Mouse (Mus musculus) neural tube, embryonic 13.5 days (tissue): ENCODE data around the gene Zcwpw1. TPM values are rescaled to one million over a fixed set of nuclear protein-coding genes. Genes with fewer than 3 reads are reported as not detected.
A peak's percentile ranks its signal among the peaks of the same experiment; 100 is the strongest.

ENCODE experiments used
- ATAC-seq: fragments of 200-750 bp; cut with Nextera tagmentation; 2 replicates; pipeline ENCODE4 v1.8.0; 2017; ENCODE audit warnings: low read depth, mild to moderate bottlenecking, moderate TSS enrichment, moderate library complexity
- H3K27ac ChIP-seq: fragments of 300-500 bp; sonication (generic); replicated peaks from 2 replicates; pipeline ENCODE4 v1.5.1; 2015; ENCODE audit warnings: moderate library complexity, mild to moderate bottlenecking, inconsistent platforms
- H3K27me3 ChIP-seq: fragments of 300-500 bp; sonication (generic); 2 replicates; pipeline ENCODE4 v1.6.1; 2015; ENCODE audit warnings: mild to moderate bottlenecking, inconsistent platforms
- H3K36me3 ChIP-seq: fragments of 300-500 bp; sonication (generic); 2 replicates; pipeline ENCODE4 v1.6.1; 2015; ENCODE audit warnings: mild to moderate bottlenecking, inconsistent platforms
- H3K4me1 ChIP-seq: fragments of 300-500 bp; sonication (generic); replicated peaks from 2 replicates; pipeline ENCODE4 v1.6.1; 2015; ENCODE audit warnings: inconsistent platforms
- H3K4me2 ChIP-seq: fragments of 300-500 bp; sonication (generic); 2 replicates; pipeline ENCODE4 v1.6.1; 2015; ENCODE audit warnings: inconsistent platforms, mild to moderate bottlenecking, moderate library complexity
- H3K4me3 ChIP-seq: fragments of 300-500 bp; sonication (generic); 2 replicates; pipeline ENCODE4 v1.5.1; 2015; ENCODE audit warnings: mild to moderate bottlenecking, inconsistent platforms
- H3K9ac ChIP-seq: fragments of 300-500 bp; sonication (generic); 2 replicates; pipeline ENCODE4 v1.6.1; 2015; ENCODE audit warnings: moderate library complexity, mild to moderate bottlenecking, inconsistent platforms
- H3K9me3 ChIP-seq: fragments of 300-500 bp; sonication (generic); 2 replicates; pipeline ENCODE4 v1.6.1; 2016; ENCODE audit warnings: inconsistent platforms
- WGBS: fragments of 180-500 bp; shearing (Covaris S2); methylation state at CpG from one replicate; pipeline ENCODE4 v1.1.7; 2015; 5-methylcytosine and 5-hydroxymethylcytosine counted together
- polyA plus RNA-seq: library from polyadenylated mRNA; unstranded; fragments of >200 nt; fragmentation: Nextera tagmentation; extraction: Ambion mirVana; gene quantifications from 2 replicates; pipeline ENCODE4 v1.2.1, GENCODE M21; 2015

Zcwpw1 gene
- polyA plus RNA-seq, 1 experiment from 2014 or later = 10.4 TPM

DNA sequence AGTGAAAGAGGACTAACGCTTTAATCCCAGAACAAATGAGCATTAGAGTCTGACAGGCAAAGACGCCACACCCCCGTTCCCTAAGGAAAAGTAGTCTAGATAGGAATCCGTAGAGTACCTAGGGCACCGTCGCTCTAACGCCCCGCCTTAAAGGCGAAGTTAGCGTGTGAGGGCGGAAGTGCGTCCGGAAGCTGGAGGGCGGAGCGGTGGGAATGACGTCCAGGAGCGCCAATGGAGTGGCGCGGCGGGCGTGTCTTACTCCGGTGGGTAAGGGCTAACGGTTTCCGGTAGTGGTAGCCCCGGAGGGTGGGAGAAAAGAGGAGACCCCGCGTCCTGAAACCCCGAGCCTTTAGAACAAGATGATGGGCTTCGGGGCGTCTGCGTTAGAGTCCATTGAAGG, 9.0 kb upstream of the Zcwpw1 start, which contains the start of gene Ppp1r35:
TSS of gene Ppp1r35 (plus strand) at position 215 of the 400 bp plus-strand sequence.
- under 1% methylated on average over 31 of the region's 31 CpGs for WGBS
- no peaks in the 10 kb centered on the region for H3K9me3 ChIP-seq
- H3K27ac ChIP-seq = peak within 1 kb of the TSS; percentile 94
- peak within 1 kb of the TSS; percentile 96 for H3K9ac ChIP-seq
- no peaks in the 10 kb centered on the region for H3K27me3 ChIP-seq
- H3K4me3 ChIP-seq = peak within 1 kb of the TSS; percentile 99
- H3K4me2 ChIP-seq = peak within 1 kb of the TSS; percentile 98
- peaks cover 37% of the 10 kb centered on the region for H3K36me3 ChIP-seq
- ATAC-seq = peak; percentile 96
- peaks cover 54% of the 10 kb centered on the region for H3K4me1 ChIP-seq

DNA sequence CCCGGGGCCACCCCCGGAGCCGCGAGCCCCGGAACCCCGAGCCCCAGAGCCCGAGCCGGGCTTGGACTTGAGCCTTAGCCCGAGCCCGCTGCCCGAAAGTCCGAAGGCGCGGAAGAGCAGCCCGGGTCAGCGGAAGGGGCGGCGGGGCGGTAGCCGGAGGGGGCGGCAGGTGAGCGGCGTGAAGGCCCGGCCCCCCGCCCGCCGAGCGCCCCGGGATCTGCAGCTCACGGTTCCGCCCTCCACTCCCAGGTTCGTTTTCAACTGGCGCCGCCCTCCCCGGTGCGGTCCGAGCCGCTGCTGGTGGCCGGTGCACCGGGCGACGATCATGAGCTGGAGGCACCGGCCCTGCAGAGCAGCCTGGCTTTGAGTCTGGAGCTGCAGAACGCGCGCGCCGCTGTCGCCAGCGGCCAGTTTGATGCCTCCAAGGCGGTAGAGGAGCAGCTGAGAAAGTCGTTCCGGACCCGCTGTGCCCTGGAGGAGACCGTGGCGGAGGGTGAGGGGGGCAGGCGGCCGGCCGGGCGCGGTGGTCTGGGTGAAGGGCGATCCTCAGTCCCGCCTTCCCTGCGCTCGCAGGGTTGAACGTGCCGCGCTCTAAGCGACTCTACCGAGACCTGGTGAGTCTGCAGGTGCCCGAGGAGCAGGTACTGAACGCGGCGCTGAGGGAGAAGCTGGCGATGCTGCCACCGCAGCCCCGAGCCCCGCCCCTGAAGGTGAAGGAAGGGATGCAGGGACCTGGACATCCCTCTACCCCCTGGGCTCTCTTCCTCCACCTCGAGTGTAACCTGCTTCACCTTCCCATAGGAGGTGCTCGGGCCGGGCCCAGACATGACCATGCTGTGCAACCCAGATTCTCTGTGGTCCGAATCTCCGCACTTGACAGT, 8.3 kb upstream of the Zcwpw1 start:
- H3K9me3 ChIP-seq = no peaks in the 10 kb centered on the region
- H3K27me3 ChIP-seq = no peaks in the 10 kb centered on the region
- peak overlapping the region; percentile 98 for H3K4me2 ChIP-seq
- ATAC-seq = peak; percentile 40
- 1% methylated on average over 75 of the region's 83 CpGs for WGBS
- H3K4me1 ChIP-seq = peaks cover 61% of the 10 kb centered on the region
- peaks cover 43% of the 10 kb centered on the region for H3K36me3 ChIP-seq
- H3K4me3 ChIP-seq = peak overlapping the region; percentile 99
- peak overlapping the region; percentile 96 for H3K9ac ChIP-seq
- H3K27ac ChIP-seq = peak overlapping the region; percentile 94

DNA sequence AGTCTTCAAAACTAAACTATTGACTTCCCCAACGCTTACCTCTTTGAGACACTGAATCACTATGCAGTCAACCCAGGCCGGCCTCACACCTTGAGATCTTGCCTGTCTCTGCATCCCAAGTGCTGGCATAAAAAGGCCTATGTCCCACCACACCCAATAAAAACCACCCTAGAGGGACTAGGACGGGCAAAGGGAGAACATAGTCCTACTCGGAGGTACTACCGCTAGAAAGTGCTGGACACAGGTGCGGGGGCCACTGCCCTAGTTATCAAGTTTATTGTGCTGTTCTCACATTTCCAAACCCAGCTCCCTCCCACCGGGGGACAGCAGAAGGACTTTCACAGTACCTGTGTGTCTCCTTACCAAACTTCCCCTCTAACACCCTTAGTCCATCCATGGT, 5.9 kb upstream of the Zcwpw1 start:
- Histone ChIP-seq H3K4me3 (no peak overlapping the region), H3K4me1 (peaks cover 66% of the 10 kb centered on the region), H3K27me3 (no peaks in the 10 kb centered on the region), H3K9ac (no peak overlapping the region), H3K36me3 (peaks cover 50% of the 10 kb centered on the region), H3K4me2 (0 out of 2 replicates have a peak overlapping the region, but pooled peaks have one; percentile 95), H3K27ac (no peak overlapping the region), H3K9me3 (no peaks in the 10 kb centered on the region)
- whole genome bisulfite sequencing = 90% methylated on average over 7 of the region's 7 CpGs
- no peak for ATAC-seq

DNA sequence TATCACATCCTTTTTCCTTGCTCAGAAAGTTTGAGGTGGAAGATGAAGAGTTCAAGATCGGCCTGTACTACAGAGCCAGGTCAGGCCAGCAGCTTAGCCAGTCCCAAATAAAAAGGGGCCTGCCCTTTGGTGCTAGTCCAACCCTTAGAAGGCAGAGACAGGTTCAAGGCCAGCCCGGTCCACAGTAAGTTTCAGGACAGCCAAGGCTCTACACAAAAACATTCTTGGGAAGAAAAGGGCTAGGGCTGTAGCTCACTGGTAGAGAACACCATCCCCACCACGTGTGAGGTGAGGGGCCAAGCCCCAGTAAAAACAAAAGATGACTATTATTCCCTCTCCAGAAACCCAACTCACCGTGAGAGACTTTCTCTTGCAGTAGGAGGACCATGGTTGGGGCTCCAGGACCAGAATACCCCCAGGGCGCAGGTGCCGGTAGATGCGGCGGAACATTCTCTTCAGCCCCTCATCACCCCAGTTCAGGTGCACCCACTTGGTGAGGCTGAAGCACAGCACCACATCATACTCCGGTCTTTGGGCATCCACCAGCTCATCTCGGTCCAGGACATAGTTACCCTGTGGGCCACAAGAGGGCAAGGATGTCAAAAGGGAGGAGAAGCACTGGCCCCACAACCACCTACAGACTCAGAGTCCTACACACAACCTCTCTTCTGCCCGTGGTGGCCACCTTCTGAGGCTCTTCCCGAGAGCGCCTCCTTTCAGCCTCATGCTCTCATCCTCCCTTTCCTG, 4.6 kb upstream of the Zcwpw1 start:
- H3K4me3 ChIP-seq = peak overlapping the region; percentile 87
- 87% methylated on average over 13 of the region's 13 CpGs for WGBS
- peaks cover 50% of the 10 kb centered on the region for H3K36me3 ChIP-seq
- no peak overlapping the region for H3K27ac ChIP-seq
- H3K9ac ChIP-seq = peak overlapping the region; percentile 97
- ATAC-seq = no peak
- H3K27me3 ChIP-seq = no peaks in the 10 kb centered on the region
- no peaks in the 10 kb centered on the region for H3K9me3 ChIP-seq
- H3K4me1 ChIP-seq = peaks cover 66% of the 10 kb centered on the region
- H3K4me2 ChIP-seq = peak overlapping the region; percentile 95

DNA sequence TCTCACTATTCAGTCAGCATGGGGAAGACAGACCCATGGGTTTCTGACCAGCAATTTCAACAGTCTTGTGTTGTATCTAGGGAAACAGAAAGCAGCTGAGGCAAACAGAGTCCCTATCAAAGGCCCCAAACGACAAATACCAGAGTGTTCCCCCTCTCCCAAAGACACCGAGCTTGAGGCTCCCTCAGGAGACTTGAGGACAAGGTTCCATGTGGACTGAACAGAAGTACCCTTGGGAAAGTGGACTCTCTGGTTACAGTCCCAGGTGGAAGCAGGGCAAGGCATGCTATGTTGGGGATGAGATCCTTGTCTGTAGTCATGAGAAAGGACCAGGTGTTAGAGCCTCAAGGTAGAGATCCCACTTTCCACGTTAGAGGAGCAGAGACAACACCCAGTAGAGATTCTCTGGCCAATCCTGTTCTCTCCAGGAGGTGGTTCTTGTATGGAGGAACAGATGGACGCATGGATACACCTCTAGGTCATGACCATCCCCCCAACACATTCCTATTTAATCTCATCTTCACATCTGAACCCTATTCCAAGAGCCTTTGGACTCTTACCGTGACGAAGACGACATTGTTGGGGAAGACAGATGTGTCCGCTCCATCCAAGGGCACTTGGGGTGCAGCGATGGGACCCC, 3.6 kb upstream of the Zcwpw1 start:
- WGBS = 72% methylated on average over 9 of the region's 9 CpGs
- ATAC-seq = no peak

DNA sequence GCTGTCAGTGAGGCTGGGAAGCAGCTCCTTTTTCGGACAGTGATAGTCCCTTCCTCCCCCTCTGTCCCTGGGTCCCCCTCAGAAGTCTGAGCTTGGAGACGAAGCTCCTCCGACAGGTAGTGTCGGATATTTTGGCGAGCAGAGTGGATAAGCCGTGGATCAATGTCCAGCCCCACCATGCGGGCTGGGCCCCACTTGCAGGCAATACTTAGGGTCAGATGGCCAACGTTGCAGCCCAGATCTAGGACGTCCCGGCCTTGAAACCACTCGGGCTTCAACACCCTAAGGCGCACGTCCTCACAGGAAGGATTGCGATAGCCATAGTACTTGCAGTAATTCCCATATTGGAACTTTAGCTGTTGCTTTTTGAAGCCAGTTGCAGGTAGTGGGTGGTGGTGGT, 3.1 kb upstream of the Zcwpw1 start:
- ATAC-seq = no peak
- 82% methylated on average over 14 of the region's 14 CpGs for WGBS
- Histone ChIP-seq H3K4me3 (peak overlapping the region; percentile 87), H3K27me3 (peaks cover 7% of the 10 kb centered on the region; the same call in 1 of the 2 replicates), H3K27ac (peak overlapping the region; percentile 99; the same call in 1 of the 2 replicates), H3K9ac (peak overlapping the region; percentile 97), H3K4me2 (peak overlapping the region; percentile 95), H3K36me3 (peaks cover 50% of the 10 kb centered on the region), H3K4me1 (peaks cover 62% of the 10 kb centered on the region), H3K9me3 (no peaks in the 10 kb centered on the region)

More for the DNA sequence above, 3.6 kb upstream of the Zcwpw1 start:
- Histone ChIP-seq H3K9ac (peak overlapping the region; percentile 97), H3K36me3 (peaks cover 50% of the 10 kb centered on the region), H3K4me3 (peak overlapping the region; percentile 87), H3K4me1 (peaks cover 65% of the 10 kb centered on the region), H3K9me3 (no peaks in the 10 kb centered on the region), H3K27ac (no peak overlapping the region), H3K4me2 (peak overlapping the region; percentile 95), H3K27me3 (peaks cover 3% of the 10 kb centered on the region; the same call in 1 of the 2 replicates)

DNA sequence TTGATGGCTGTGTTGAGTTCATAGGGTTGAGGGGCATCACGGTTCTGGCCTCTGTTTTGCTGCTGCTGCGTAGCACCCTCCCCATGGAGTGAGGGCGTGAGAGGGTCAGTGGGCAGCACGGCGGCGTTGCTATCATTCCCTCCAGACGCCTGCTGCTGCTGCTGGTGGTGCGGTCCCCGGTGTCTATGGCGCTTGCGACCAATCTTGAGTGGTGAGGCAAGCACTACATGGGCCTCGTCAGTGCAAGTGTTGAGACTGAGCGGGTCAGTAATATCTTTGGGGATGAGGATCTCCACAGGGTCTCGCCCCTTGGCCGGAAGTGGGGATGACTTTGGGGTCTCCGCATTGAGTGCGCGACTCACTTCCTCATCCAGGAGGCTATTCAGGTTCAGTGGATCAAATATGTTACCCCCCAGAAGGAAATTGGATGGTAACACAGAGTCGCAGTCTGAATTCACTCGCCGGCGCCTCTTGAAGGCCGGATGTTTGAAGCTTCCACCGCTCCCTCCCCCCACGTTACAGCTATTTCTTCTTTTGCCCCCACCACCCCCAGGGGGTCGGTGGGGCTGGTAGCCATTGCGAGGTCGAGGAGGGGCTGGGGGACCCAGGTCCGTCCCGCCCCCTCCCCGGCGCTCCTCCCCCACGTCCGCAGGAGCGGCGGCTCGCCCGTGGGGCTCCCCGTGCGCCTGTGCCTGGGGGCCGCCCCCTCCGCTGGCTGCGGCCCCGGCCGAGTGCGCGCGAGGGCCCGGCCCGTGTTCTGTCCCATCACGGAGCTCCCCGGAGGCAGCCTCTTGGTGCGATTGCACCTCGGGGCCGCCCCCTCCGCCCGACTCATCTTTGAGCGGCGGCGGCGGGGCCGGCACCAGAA, 2.2 kb upstream of the Zcwpw1 start:
- Histone ChIP-seq H3K9ac (peak overlapping the region; percentile 97), H3K27ac (peak overlapping the region; percentile 99), H3K4me1 (peaks cover 53% of the 10 kb centered on the region), H3K9me3 (no peaks in the 10 kb centered on the region), H3K36me3 (peaks cover 46% of the 10 kb centered on the region), H3K4me3 (peak overlapping the region; percentile 87), H3K4me2 (peak overlapping the region; percentile 95), H3K27me3 (peaks cover 7% of the 10 kb centered on the region; the same call in 1 of the 2 replicates)
- ATAC-seq = peak; percentile 16
- 3% methylated on average over 57 of the region's 62 CpGs for WGBS

DNA sequence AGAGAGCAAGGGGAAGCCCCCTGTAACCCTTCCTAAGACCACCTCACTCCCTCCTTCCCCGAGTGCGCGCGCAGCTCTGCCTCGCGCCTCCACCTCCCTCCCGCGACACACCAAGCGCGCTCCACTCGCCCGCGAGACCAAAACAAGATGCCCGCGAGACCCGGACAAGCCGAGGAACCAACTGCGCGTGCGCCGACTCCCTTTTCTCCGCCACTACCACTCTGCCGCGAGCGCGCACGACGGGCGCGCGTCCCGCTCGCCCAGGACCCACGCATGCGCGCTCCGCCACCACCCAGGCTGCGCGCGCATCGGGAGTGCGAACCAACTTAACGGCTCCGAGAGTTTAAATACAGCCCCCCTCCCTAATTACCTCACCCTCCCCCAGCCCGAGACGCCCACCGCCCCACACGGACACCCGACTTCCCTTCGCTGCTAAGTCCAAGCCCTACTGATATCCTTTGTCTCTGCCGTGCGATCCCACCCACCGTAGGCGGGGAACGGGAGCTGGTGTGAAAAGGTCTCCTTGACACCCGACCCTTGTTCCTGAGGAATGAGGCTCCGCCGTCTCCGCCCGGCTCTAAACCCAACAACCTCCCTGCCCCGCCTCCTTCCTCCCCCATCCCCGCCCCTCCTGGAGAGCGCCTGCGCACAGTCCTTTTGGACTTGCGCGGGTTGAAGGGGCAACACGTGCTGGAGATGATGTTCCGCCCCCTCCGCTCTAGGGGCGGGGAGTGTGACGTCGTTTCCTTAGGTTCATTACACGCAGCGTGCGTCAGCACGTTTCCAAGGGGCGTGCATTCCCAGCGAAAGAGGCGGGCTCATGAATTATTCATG, 1.3 kb upstream of the Zcwpw1 start:
- peak; percentile 84 for ATAC-seq
- peaks cover 37% of the 10 kb centered on the region for H3K36me3 ChIP-seq
- peaks cover 47% of the 10 kb centered on the region for H3K4me1 ChIP-seq
- H3K9ac ChIP-seq = peak overlapping the region; percentile 97
- H3K4me3 ChIP-seq = peak overlapping the region; percentile 87
- peaks cover 7% of the 10 kb centered on the region; the same call in 1 of the 2 replicates for H3K27me3 ChIP-seq
- H3K27ac ChIP-seq = peak overlapping the region; percentile 99
- H3K9me3 ChIP-seq = no peaks in the 10 kb centered on the region
- H3K4me2 ChIP-seq = peak overlapping the region; percentile 95
- WGBS = under 1% methylated on average over 79 of the region's 79 CpGs

DNA sequence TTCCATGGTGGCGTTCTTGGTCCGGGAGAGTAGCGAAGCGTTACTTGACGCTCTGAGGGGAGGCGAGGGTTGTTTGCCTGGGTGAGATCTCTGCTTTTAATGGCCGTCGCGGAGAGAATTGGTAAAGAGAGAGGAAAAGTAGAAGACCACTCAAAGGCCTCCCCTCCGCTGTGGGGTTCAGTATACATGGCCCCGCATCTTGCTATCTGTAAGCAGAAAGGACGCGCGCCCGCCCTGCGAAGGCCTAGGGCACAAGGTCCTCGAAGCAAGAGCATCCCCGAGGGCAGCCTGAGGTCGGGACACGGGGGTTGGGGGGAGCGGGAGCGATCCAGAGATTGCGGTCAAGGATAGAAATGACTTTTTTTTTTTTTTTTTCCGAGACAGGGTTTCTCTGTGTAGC, 573 bp downstream of the Zcwpw1 start:
- ATAC-seq = no peak
- H3K4me2 ChIP-seq = peak overlapping the region; percentile 95
- H3K9me3 ChIP-seq = no peaks in the 10 kb centered on the region
- H3K27ac ChIP-seq = no peak overlapping the region
- H3K4me3 ChIP-seq = peak overlapping the region; percentile 87
- H3K27me3 ChIP-seq = peaks cover 7% of the 10 kb centered on the region; the same call in 1 of the 2 replicates
- WGBS = 74% methylated on average over 24 of the region's 24 CpGs
- H3K9ac ChIP-seq = peak overlapping the region; percentile 44
- peaks cover 18% of the 10 kb centered on the region for H3K36me3 ChIP-seq
- peaks cover 28% of the 10 kb centered on the region for H3K4me1 ChIP-seq

DNA sequence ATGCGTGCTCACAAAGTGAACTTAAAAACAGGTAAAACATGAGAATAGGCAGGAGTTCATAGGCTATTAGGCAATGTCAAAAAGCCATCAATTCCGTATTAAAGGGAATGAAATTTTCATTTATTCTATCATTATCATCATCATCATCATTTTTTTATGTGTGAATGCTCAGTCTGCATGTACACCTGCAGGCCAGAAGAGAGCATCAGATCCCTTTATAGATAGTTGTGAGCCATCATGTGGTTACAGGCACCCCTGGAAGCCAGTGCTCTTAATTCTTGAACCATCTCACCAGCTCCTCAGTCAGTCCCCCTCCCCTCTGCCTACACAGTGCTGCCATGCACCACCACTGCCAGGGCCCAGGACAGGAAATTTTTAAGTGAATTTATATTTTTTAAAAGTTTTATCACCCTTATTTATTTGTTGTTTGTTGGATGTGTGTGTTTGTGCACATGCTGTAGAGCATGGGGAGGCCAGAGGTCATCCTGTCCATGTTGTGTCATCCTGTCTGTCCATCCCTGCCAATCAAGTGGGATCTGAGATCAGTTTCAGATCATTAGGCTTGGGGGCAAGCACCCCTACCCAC, 1.4 kb downstream of the Zcwpw1 start:
- 90% methylated on average over 2 of the region's 2 CpGs for WGBS
- no peak for ATAC-seq
- H3K4me1 ChIP-seq = peaks cover 19% of the 10 kb centered on the region
- H3K27me3 ChIP-seq = peaks cover 7% of the 10 kb centered on the region; the same call in 1 of the 2 replicates
- no peak overlapping the region for H3K9ac ChIP-seq
- H3K9me3 ChIP-seq = no peaks in the 10 kb centered on the region
- no peak overlapping the region for H3K4me3 ChIP-seq
- H3K36me3 ChIP-seq = peaks cover 9% of the 10 kb centered on the region; the same call in 1 of the 2 replicates
- H3K27ac ChIP-seq = no peak overlapping the region
- no peak overlapping the region for H3K4me2 ChIP-seq
